Mouse (Mus musculus) kidney, postnatal 0 days (tissue): ENCODE data around the gene Csf3r. TPM values are rescaled to one million over a fixed set of nuclear protein-coding genes. Genes with fewer than 3 reads are reported as not detected.
A peak's percentile ranks its signal among the peaks of the same experiment; 100 is the strongest.

ENCODE experiments used
- ATAC-seq: fragments of 200-750 bp; cut with Nextera tagmentation; replicated peaks from 2 replicates; pipeline ENCODE4 v1.8.0; 2017; ENCODE audit warnings: low read depth, moderate number of reproducible peaks, moderate TSS enrichment, moderate library complexity; ENCODE audit not compliant: low FRiP score
- DNase-seq: peaks from one replicate; pipeline ENCODE4 v3.0.0-alpha.2; 2016; ENCODE audit warnings: low spot score
- H3K27ac ChIP-seq: fragments of 300-500 bp; sonication (generic); 2 replicates; pipeline ENCODE4 v1.5.1; 2014; ENCODE audit warnings: mild to moderate bottlenecking
- H3K27me3 ChIP-seq: fragments of 300-500 bp; sonication (generic); 2 replicates; pipeline ENCODE4 v1.6.1; 2014; ENCODE audit warnings: low read length, mixed read lengths; ENCODE audit not compliant: insufficient read depth
- H3K36me3 ChIP-seq: fragments of 300-500 bp; sonication (generic); 2 replicates; pipeline ENCODE4 v1.6.1; 2014; ENCODE audit warnings: low read length, mixed read lengths; ENCODE audit not compliant: insufficient read depth
- H3K4me1 ChIP-seq: fragments of 300-500 bp; sonication (generic); replicated peaks from 2 replicates; pipeline ENCODE4 v1.6.1; 2014; ENCODE audit warnings: antibody characterized with exemption, low read length, mixed read lengths; ENCODE audit not compliant: insufficient read depth
- H3K4me2 ChIP-seq: fragments of 300-500 bp; sonication (generic); 2 replicates; pipeline ENCODE4 v1.6.1; 2014; ENCODE audit warnings: mild to moderate bottlenecking, low read length, moderate library complexity, mixed read lengths
- H3K4me3 ChIP-seq: fragments of 300-500 bp; sonication (generic); replicated peaks from 2 replicates; pipeline ENCODE4 v1.5.1; 2014; ENCODE audit warnings: low read depth, low read length
- H3K9ac ChIP-seq: fragments of 300-500 bp; sonication (generic); 2 replicates; pipeline ENCODE4 v1.6.1; 2014; ENCODE audit warnings: low read depth, low read length
- H3K9me3 ChIP-seq: fragments of 300-500 bp; sonication (generic); replicated peaks from 2 replicates; pipeline ENCODE4 v1.6.1; 2016; ENCODE audit warnings: low read length, inconsistent platforms, mixed read lengths
- CTCF ChIP-seq: IDR thresholded peaks from 2 replicates; pipeline ENCODE4 v1.5.1; 2016; ENCODE audit warnings: antibody characterized with exemption, low read depth, mild to moderate bottlenecking, moderate library complexity
- WGBS: fragments of 180-500 bp; shearing (Covaris S2); extraction: QIAGEN DNeasy Blood & Tissue Kit; methylation state at CpG from one replicate; pipeline ENCODE4 v1.1.7; 2014; 5-methylcytosine and 5-hydroxymethylcytosine counted together
- polyA plus RNA-seq: library from polyadenylated mRNA; unstranded; fragments of >200 nt; fragmentation: Nextera tagmentation; extraction: Ambion mirVana; gene quantifications from 2 replicates; pipeline ENCODE4 v1.2.1, GENCODE M21; 2015

Csf3r gene
- polyA plus RNA-seq, 1 experiment from 2014 or later = 0.82 TPM

DNA sequence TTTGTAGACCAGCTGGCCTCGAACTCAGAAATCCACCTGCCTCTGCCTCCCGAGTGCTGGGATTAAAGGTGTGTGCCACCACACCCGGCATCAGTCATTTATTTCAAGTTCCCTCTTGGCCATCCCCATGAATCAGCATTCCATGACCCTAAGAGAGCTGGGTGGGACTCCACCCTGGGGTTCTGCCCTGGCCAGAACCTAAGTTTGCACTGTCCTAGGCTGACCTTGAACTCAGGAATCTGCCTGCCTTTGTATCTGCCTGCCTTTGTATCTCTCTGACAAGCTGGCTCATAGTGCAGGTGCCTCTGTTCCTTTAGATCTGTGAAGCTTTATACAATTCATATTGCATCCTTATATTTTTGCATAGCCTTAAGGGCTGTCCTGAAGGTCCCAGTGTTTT, 32.1 kb upstream of the Csf3r start:
- Histone ChIP-seq H3K9ac (no peak overlapping the region), H3K27ac (no peak overlapping the region), H3K4me2 (no peak overlapping the region), H3K27me3 (no peaks in the 10 kb centered on the region), H3K36me3 (no peaks in the 10 kb centered on the region), H3K4me1 (no peaks in the 10 kb centered on the region), H3K9me3 (no peaks in the 10 kb centered on the region), H3K4me3 (no peak overlapping the region)
- ATAC-seq = no peak
- WGBS = 78% methylated on average over 3 of the region's 3 CpGs
- DNase-seq = no peak
- TF ChIP-seq CTCF = no peak

DNA sequence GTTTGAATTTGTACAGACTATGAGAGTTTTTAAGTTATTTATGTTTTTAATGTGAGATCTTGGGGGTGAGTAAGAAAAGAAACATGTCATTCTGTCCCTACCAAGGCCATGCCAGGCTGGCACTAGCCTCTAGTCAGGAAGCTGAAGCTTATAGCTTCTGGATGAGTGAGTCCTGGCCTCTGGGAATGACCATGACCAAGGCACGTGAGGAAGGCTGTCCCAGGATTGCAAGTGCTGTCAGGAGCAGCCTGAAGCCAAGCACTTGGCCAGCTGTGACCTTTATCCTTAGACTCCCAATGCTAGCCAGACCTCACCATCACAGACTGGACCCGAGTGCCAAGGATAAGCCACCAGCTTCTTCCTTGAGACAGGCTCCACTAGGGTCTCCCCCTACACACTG, 31.4 kb upstream of the Csf3r start:
- Histone ChIP-seq H3K27me3 (no peaks in the 10 kb centered on the region), H3K4me2 (no peak overlapping the region), H3K4me1 (no peaks in the 10 kb centered on the region), H3K36me3 (no peaks in the 10 kb centered on the region), H3K9ac (no peak overlapping the region), H3K9me3 (no peaks in the 10 kb centered on the region), H3K27ac (no peak overlapping the region), H3K4me3 (no peak overlapping the region)
- ATAC-seq = no peak
- 40% methylated on average over 2 of the region's 2 CpGs for WGBS
- TF ChIP-seq CTCF = no peak
- DNase-seq = no peak

DNA sequence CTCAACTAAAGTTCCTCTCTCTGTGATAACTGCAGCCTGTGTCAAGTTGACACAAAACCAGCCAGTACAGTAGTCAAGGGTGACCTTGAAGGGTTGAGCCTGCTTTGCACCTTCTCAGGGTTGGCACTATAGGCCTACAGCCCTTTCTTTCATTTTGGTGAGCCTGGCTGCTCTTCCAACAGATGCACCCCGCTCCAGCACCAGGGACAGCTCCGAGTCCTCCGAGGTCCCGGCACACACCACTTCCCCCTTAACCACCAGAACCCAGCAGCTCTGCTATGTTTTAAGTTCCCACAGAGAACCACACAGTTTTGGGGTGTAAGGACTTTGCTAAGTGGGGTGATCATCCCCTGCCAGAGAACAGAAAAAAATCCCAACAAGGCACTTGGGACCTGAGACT, 27.8 kb upstream of the Csf3r start:
- TF ChIP-seq CTCF = no peak
- DNase-seq = peak; percentile 42
- Histone ChIP-seq H3K27me3 (no peaks in the 10 kb centered on the region), H3K36me3 (no peaks in the 10 kb centered on the region), H3K4me3 (no peak overlapping the region), H3K27ac (no peak overlapping the region), H3K9me3 (0 out of 2 replicates have a peak, but pooled peaks cover 4% of the 10 kb centered on the region), H3K9ac (no peak overlapping the region), H3K4me1 (no peaks in the 10 kb centered on the region), H3K4me2 (no peak overlapping the region)
- ATAC-seq = no peak
- 6% methylated on average over 4 of the region's 4 CpGs for WGBS

DNA sequence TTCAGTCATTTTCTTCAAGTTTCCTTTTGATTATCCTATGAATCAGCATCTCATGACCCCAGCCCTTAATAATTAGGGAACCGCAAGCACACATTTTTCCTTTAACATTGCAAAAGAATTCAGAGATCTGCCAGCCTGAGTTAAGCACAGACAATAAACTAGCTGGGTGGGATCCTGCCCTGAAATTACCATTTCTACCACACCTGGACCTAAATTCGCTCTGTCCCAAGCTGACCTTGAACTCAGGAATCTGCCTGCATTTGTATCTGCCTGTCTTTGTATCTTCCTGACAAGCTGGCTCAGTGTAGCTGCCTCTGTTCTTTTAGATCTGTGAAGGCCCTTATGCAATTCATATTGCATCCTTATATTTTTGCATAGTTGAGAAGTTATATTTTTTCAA, 26.5 kb upstream of the Csf3r start:
- Histone ChIP-seq H3K4me3 (no peak overlapping the region), H3K4me1 (no peaks in the 10 kb centered on the region), H3K27ac (no peak overlapping the region)

DNA sequence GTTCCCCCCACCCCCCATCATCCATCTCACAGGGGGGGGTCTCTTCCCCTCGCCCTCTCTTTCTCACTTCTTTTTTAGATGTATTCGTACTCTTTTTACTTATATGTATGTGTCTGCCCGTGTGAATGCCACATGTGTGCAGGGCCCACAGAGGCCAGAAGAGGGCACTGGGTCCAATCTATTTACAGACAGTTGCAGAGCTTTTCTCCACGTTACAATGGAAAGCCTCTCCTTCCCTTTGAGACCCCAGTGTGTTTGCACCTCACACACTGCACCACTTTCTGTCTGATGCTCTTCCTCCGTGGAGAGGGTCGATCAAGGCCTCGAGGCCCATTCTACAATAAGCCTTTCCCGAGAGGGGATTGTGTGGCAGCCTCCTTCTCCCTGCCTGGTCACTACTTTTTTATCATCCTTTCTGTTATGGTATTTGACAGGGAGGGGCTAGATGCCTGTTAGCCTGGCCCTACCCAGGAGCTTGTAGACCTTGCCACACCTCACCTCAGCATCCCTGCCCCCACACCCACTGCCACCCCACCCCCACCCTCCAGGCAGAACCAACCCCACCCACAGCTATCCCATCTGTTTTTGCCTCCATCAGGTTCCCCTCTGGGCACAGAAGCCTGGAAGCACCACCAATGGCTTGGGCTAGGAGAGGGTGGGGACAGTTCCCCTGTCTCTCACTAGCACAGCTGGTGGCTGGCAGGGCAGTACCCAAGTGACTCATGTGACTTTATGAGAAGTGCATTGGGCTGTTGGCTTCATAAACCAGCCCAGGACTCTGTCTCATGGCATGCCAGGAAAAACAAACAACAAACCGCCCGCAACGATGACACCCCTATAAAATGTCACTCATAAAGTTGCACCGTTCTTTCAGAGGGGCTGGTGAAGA, 22.8 kb upstream of the Csf3r start:
- Histone ChIP-seq H3K9me3 (0 out of 2 replicates have a peak, but pooled peaks cover 4% of the 10 kb centered on the region), H3K27me3 (no peaks in the 10 kb centered on the region), H3K4me2 (no peak overlapping the region), H3K36me3 (no peaks in the 10 kb centered on the region), H3K27ac (no peak overlapping the region), H3K9ac (no peak overlapping the region), H3K4me3 (no peak overlapping the region), H3K4me1 (no peaks in the 10 kb centered on the region)
- 68% methylated on average over 12 of the region's 12 CpGs for WGBS
- TF ChIP-seq CTCF = peak; percentile 7; the same call in 1 of the 2 replicates
- DNase-seq = no peak
- ATAC-seq = no peak

More for the DNA sequence above, 26.5 kb upstream of the Csf3r start:
- H3K36me3 ChIP-seq = no peaks in the 10 kb centered on the region
- ATAC-seq (no peak), DNase-seq (no peak)
- WGBS = 90% methylated on average over 2 of the region's 2 CpGs
- no peak for TF ChIP-seq CTCF
- no peaks in the 10 kb centered on the region for H3K27me3 ChIP-seq
- no peak overlapping the region for H3K4me2 ChIP-seq
- H3K9ac ChIP-seq = no peak overlapping the region
- H3K9me3 ChIP-seq = 0 out of 2 replicates have a peak, but pooled peaks cover 4% of the 10 kb centered on the region

DNA sequence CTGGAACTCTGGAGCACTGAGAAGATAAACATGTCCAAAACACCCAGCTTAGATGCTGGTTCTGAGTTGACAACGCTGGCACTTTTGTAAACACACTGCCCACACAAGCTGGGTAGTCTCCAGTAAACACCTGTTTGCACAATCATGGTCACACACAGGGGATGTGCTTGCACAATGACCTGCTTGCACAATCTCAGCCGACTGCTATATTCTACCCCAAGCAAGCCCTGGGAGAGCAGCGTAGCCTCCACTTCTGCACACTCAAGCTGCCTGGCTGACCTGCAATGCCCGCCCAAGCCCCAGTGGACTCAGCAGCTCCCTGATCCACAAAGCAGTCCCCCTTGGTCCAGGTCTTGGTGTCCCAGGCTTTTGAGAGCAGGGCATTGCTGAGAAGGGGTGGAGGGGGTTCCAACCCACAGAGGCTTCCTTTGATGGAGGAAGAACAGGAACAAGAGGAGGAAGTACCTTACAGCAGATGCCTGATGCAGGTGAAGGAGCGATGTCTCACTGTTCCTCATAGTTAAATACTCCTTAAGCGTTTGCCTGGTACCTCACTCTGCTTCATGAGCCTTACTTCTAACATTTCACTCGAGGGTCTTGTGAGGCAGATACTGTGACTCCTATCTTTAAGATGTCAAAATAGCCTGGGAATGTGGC, 6.5 kb upstream of the Csf3r start:
- Histone ChIP-seq H3K4me3 (no peak overlapping the region), H3K4me1 (no peaks in the 10 kb centered on the region), H3K9me3 (no peaks in the 10 kb centered on the region), H3K36me3 (no peaks in the 10 kb centered on the region), H3K27me3 (no peaks in the 10 kb centered on the region), H3K9ac (no peak overlapping the region), H3K4me2 (no peak overlapping the region), H3K27ac (no peak overlapping the region)
- no peak for ATAC-seq
- no peak for TF ChIP-seq CTCF
- DNase-seq = no peak
- WGBS = 77% methylated on average over 7 of the region's 7 CpGs
